Mouse (Mus musculus) midbrain, postnatal 0 days (tissue): Measurements from ENCODE around the gene Ptprs. TPM values are rescaled to one million over a fixed set of nuclear protein-coding genes. Genes with fewer than 3 reads are reported as not detected.

Experiments
- ATAC-seq: fragments of 200-750 bp; cut with Nextera tagmentation; 2 replicates; pipeline ENCODE4 v1.8.0; 2017; ENCODE audit warnings: moderate number of reproducible peaks, mild to moderate bottlenecking, moderate TSS enrichment, moderate library complexity; ENCODE audit not compliant: low FRiP score
- DNase-seq: peaks from one replicate; pipeline ENCODE4 v3.0.0-alpha.2; 2015; ENCODE audit warnings: low spot score
- H3K27ac ChIP-seq: fragments of 300-500 bp; sonication (generic); 2 replicates; pipeline ENCODE4 v1.5.1; 2014; ENCODE audit warnings: low read depth, mild to moderate bottlenecking, low read length, mixed read lengths
- H3K27me3 ChIP-seq: fragments of 300-500 bp; sonication (generic); 2 replicates; pipeline ENCODE4 v1.6.1; 2014; ENCODE audit warnings: low read length, control low read depth, mixed read lengths; ENCODE audit not compliant: insufficient read depth
- H3K36me3 ChIP-seq: fragments of 300-500 bp; sonication (generic); 2 replicates; pipeline ENCODE4 v1.6.1; 2014; ENCODE audit warnings: low read length, control low read depth, mixed read lengths; ENCODE audit not compliant: insufficient read depth
- H3K4me1 ChIP-seq: fragments of 300-500 bp; sonication (generic); 2 replicates; pipeline ENCODE4 v1.6.1; 2014; ENCODE audit warnings: mild to moderate bottlenecking, control low read depth, antibody characterized with exemption, low read length, mixed read lengths; ENCODE audit not compliant: insufficient read depth
- H3K4me2 ChIP-seq: fragments of 300-500 bp; sonication (generic); 2 replicates; pipeline ENCODE4 v1.6.1; 2014; ENCODE audit warnings: low read depth, mild to moderate bottlenecking, low read length, mixed read lengths; ENCODE audit not compliant: poor library complexity, severe bottlenecking
- H3K4me3 ChIP-seq: fragments of 300-500 bp; sonication (generic); 2 replicates; pipeline ENCODE4 v1.5.1; 2014; ENCODE audit warnings: low read depth, mild to moderate bottlenecking, low read length, moderate library complexity
- H3K9ac ChIP-seq: fragments of 300-500 bp; sonication (generic); replicated peaks from 2 replicates; pipeline ENCODE4 v1.6.1; 2014; ENCODE audit warnings: mild to moderate bottlenecking, low read length, moderate library complexity, mixed read lengths; ENCODE audit not compliant: poor library complexity, severe bottlenecking
- H3K9me3 ChIP-seq: fragments of 300-500 bp; sonication (generic); 2 replicates; pipeline ENCODE4 v1.6.1; 2016; ENCODE audit warnings: low read length, control low read depth
- CTCF ChIP-seq: IDR thresholded peaks from 2 replicates; pipeline ENCODE4 v1.5.1; 2016; ENCODE audit warnings: antibody characterized with exemption, mild to moderate bottlenecking
- WGBS: fragments of 180-500 bp; shearing (Covaris S2); extraction: QIAGEN DNeasy Blood & Tissue Kit; methylation state at CpG from one replicate; pipeline ENCODE4 v1.1.7; 2014; 5-methylcytosine and 5-hydroxymethylcytosine counted together
- polyA plus RNA-seq: library from polyadenylated mRNA; unstranded; fragments of >200 nt; fragmentation: Nextera tagmentation; extraction: Ambion mirVana; gene quantifications from 2 replicates; pipeline ENCODE4 v1.2.1, GENCODE M21; 2015
- total RNA-seq: library from RNA; depleted of rRNA; stranded (reverse); fragments of >200 nt; gene quantifications from 2 replicates; pipeline ENCODE4 v1.2.3, GENCODE M21; 2014

The Ptprs gene
- total and polyA plus RNA-seq, 2 experiments from 2014 or later = 225 to 716 TPM

- DNase-seq (no peak), ATAC-seq (no peak)
- H3K27me3 ChIP-seq = peaks cover 23% of the 10 kb centered on the region
- H3K36me3 ChIP-seq = no peaks in the 10 kb centered on the region
- TF ChIP-seq CTCF = no peak
- peak within 1 kb of the TSS; percentile 24; the same call in 1 of the 2 replicates for H3K4me3 ChIP-seq
- no peak within 1 kb of the TSS for H3K9ac ChIP-seq
- WGBS = 65% methylated on average over 22 of the region's 22 CpGs
- H3K9me3 ChIP-seq = no peaks in the 10 kb centered on the region
- H3K27ac ChIP-seq = no peak within 1 kb of the TSS
- peaks cover 6% of the 10 kb centered on the region; the same call in 1 of the 2 replicates for H3K4me1 ChIP-seq
- peak within 1 kb of the TSS; percentile 38 for H3K4me2 ChIP-seq
Observed at GRCm38 (mm10) chr17:56512310-56512709, 36.0 kb upstream of the Ptprs start, which contains the start of gene Znrf4. TSS of gene Znrf4 (minus strand) at chr17:56512431.

GRCm38 (mm10) chr17:56511707-56512090 lies 35.4 kb upstream of the Ptprs start:
- Histone ChIP-seq H3K4me2 (peak overlapping the region; percentile 38; the same call in 1 of the 2 replicates), H3K4me3 (peak overlapping the region; percentile 24; the same call in 1 of the 2 replicates), H3K36me3 (no peaks in the 10 kb centered on the region), H3K9me3 (no peaks in the 10 kb centered on the region), H3K27ac (no peak overlapping the region), H3K27me3 (peaks cover 23% of the 10 kb centered on the region), H3K9ac (no peak overlapping the region), H3K4me1 (peaks cover 6% of the 10 kb centered on the region; the same call in 1 of the 2 replicates)
- DNase-seq = no peak
- no peak for ATAC-seq
- no peak for TF ChIP-seq CTCF
- WGBS = 25% methylated on average over 29 of the region's 29 CpGs

- Histone ChIP-seq H3K4me1 (peaks cover 6% of the 10 kb centered on the region; the same call in 1 of the 2 replicates), H3K4me2 (peak overlapping the region; percentile 38)
Observed at GRCm38 (mm10) chr17:56510970-56511706, 34.9 kb upstream of the Ptprs start.

GRCm38 (mm10) chr17:56510473-56510969 lies 34.2 kb upstream of the Ptprs start:
- Histone ChIP-seq H3K4me1 (peaks cover 3% of the 10 kb centered on the region; the same call in 1 of the 2 replicates), H3K27me3 (peaks cover 23% of the 10 kb centered on the region), H3K9ac (no peak overlapping the region), H3K36me3 (no peaks in the 10 kb centered on the region), H3K27ac (no peak overlapping the region), H3K4me2 (no peak overlapping the region), H3K4me3 (no peak overlapping the region), H3K9me3 (no peaks in the 10 kb centered on the region)
- 30% methylated on average over 27 of the region's 27 CpGs for WGBS
- DNase-seq (no peak), ATAC-seq (no peak)
- TF ChIP-seq CTCF = no peak

More at GRCm38 (mm10) chr17:56510970-56511706, 34.9 kb upstream of the Ptprs start:
- peak; percentile 49 for DNase-seq
- TF ChIP-seq CTCF = no peak
- 6% methylated on average over 60 of the region's 60 CpGs for WGBS
- no peak for ATAC-seq
- H3K27ac ChIP-seq = no peak overlapping the region
- no peaks in the 10 kb centered on the region for H3K36me3 ChIP-seq
- H3K9me3 ChIP-seq = no peaks in the 10 kb centered on the region
- no peak overlapping the region for H3K9ac ChIP-seq
- peaks cover 23% of the 10 kb centered on the region for H3K27me3 ChIP-seq
- H3K4me3 ChIP-seq = peak overlapping the region; percentile 24; the same call in 1 of the 2 replicates

GRCm38 (mm10) chr17:56509707-56510472 lies 33.6 kb upstream of the Ptprs start:
- Histone ChIP-seq H3K36me3 (no peaks in the 10 kb centered on the region), H3K4me1 (no peaks in the 10 kb centered on the region), H3K4me2 (0 out of 2 replicates have a peak overlapping the region, but pooled peaks have one; percentile 12), H3K27ac (no peak overlapping the region), H3K27me3 (peaks cover 23% of the 10 kb centered on the region), H3K9ac (0 out of 2 replicates have a peak overlapping the region, but pooled peaks have one; percentile 24), H3K9me3 (no peaks in the 10 kb centered on the region), H3K4me3 (no peak overlapping the region)
- WGBS = 10% methylated on average over 25 of the region's 37 CpGs
- ATAC-seq (no peak), DNase-seq (peak; percentile 93)
- no peak for TF ChIP-seq CTCF
